ENCODE assay signal across 32 mouse cellular contexts in the genomic region with DNA sequence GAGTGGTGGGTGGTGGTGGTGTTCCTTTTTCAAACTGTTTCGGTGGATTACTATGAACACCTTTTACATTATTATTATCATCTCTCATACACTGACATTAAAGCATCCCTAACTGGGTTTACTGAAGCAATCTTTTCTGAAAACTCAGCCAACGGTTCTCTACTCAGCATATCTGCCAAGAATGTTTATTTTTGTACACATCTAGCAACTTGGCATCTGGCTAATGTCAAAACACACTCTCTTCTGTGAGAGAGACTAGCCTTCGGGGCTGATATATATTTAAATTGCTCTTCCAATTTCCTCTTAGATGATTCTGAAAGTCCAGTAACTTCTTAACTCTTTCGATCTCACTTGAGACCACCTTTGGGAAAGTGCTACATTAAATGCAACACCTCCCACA. TPM values are rescaled to one million over a fixed set of nuclear protein-coding genes. Genes with fewer than 3 reads are reported as not detected.
DNase-seq lines count a peak whose midpoint lies in the region; ATAC-seq and TF ChIP-seq lines count a peak whose summit lies in the region.
"Had no signal": no experiment of that assay in that cellular context is flagged by ENCODE, and none has a peak within 500 bp of the region (broad histone marks: within the 10 kb centered on the region; RNA-seq: fewer than 3 reads in every experiment).

No protein-coding gene starts in this region.

- 45% methylated on average over 4 of the region's 4 CpGs for WGBS in heart, postnatal 0 days
- 37% methylated on average over 4 of the region's 4 CpGs for WGBS in lung, embryonic 16.5 days

- H3K36me3 ChIP-seq in heart, postnatal 0 days (replicated peaks; ENCODE audit: control insufficient read depth, insufficient read depth, low read length) = no peaks in the 10 kb centered on the region
- H3K36me3 ChIP-seq in lung, embryonic 16.5 days (ENCODE audit: control insufficient read depth, insufficient read depth, low read length) = no peaks in the 10 kb centered on the region
- H3K36me3 ChIP-seq: embryonic facial prominence, embryonic 12.5 days; embryonic facial prominence, embryonic 15.5 days; forebrain, embryonic 12.5 days; forebrain, embryonic 15.5 days; G1E; heart, embryonic 12.5 days; heart, embryonic 15.5 days; hindbrain, embryonic 10.5 days had no signal

- intact Hi-C loops in heart, postnatal 36 days (cut with DNase I) = no loop called here

- no peaks in the 10 kb centered on the region for H3K27me3 ChIP-seq in heart, postnatal 0 days (ENCODE audit: control insufficient read depth, insufficient read depth, low read length)
- no peaks in the 10 kb centered on the region for H3K27me3 ChIP-seq in lung, embryonic 16.5 days (ENCODE audit: control insufficient read depth, insufficient read depth, low read depth, low read length)
- H3K27me3 ChIP-seq: CH12.LX; embryonic facial prominence, embryonic 12.5 days; embryonic facial prominence, embryonic 15.5 days; forebrain, embryonic 12.5 days; forebrain, embryonic 15.5 days; heart, embryonic 12.5 days; heart, embryonic 15.5 days; Patski had no signal

- ATAC-seq in frontal cortex, adult (ENCODE audit: low TSS enrichment) = peak; percentile 77
- ATAC-seq in heart, postnatal 0 days (ENCODE audit: insufficient read depth, low read depth) = no peak
- ATAC-seq in lung, embryonic 16.5 days (ENCODE audit: low read depth) = peak; percentile 82
- ATAC-seq: forebrain, embryonic 15.5 days; hindbrain, postnatal 0 days; inflammation-experienced regulatory T-cells, adult 6 months; intestine, embryonic 16.5 days; Patski had no signal

- no peaks in the 10 kb centered on the region for H3K4me1 ChIP-seq in heart, postnatal 0 days (ENCODE audit: control insufficient read depth, insufficient read depth)
- H3K4me1 ChIP-seq in lung, embryonic 16.5 days (replicated peaks; ENCODE audit: control insufficient read depth, insufficient read depth, low read length) = 0 out of 2 replicates have a peak, but pooled peaks cover 3% of the 10 kb centered on the region
- H3K4me1 ChIP-seq: embryonic facial prominence, embryonic 12.5 days; embryonic facial prominence, embryonic 15.5 days; forebrain, embryonic 12.5 days; forebrain, embryonic 15.5 days; heart, embryonic 12.5 days; heart, embryonic 15.5 days had no signal

- TF ChIP-seq EP300 in heart, postnatal 0 days (IDR thresholded peaks at IDR 0.05; ENCODE audit: low read depth) = no peak

- DNase-seq in frontal cortex, postnatal 10 days (ENCODE audit: low spot score in 2 of 2) = no peak
- peak; percentile 14 for DNase-seq in heart, postnatal 0 days (ENCODE audit: low spot score)
- DNase-seq in heart, postnatal 36 days = no peak
- no peak for DNase-seq in lung, adult 18-20 months
- DNase-seq in brain, adult 2 months (ENCODE audit: low read depth, low spot score) = peak; percentile 53
- no peak for DNase-seq in kidney, postnatal 14 days
- DNase-seq: adrenal gland, postnatal 10 days; adrenal gland, postnatal 36 days; B cell, adult 2 months; cerebellum, adult 11 months; cerebellum, adult 2 months; cerebellum, adult 9-11 months; cerebellum, postnatal 25 days; gastrocnemius, postnatal 25 days; heart, postnatal 14 days had no signal

- no peak overlapping the region for H3K9ac ChIP-seq in heart, postnatal 0 days (replicated peaks; ENCODE audit: low read depth, low read length)
- H3K9ac ChIP-seq in lung, embryonic 16.5 days (ENCODE audit: low read length) = no peak overlapping the region
- H3K9ac ChIP-seq: embryonic facial prominence, embryonic 12.5 days; embryonic facial prominence, embryonic 15.5 days; forebrain, embryonic 12.5 days; forebrain, embryonic 15.5 days; heart, embryonic 12.5 days; heart, embryonic 15.5 days; hindbrain, embryonic 14.5 days had no signal

- no peak for TF ChIP-seq CTCF in heart, postnatal 0 days (IDR thresholded peaks at IDR 0.05; ENCODE audit: low read depth)

- no peak overlapping the region for H3K4me2 ChIP-seq in heart, postnatal 0 days (ENCODE audit: low read depth, low read length)
- no peak overlapping the region for H3K4me2 ChIP-seq in lung, embryonic 16.5 days (ENCODE audit: low read depth, low read length)
- H3K4me2 ChIP-seq: embryonic facial prominence, embryonic 12.5 days; embryonic facial prominence, embryonic 15.5 days; forebrain, embryonic 12.5 days; forebrain, embryonic 15.5 days; heart, embryonic 12.5 days; heart, embryonic 15.5 days; hindbrain, embryonic 14.5 days had no signal

- no peak overlapping the region for H3K4me3 ChIP-seq in heart, postnatal 0 days (ENCODE audit: low read depth, low read length)
- no peak overlapping the region for H3K4me3 ChIP-seq in lung, embryonic 16.5 days (ENCODE audit: low read length)
- H3K4me3 ChIP-seq: embryonic facial prominence, embryonic 12.5 days; embryonic facial prominence, embryonic 15.5 days; forebrain, embryonic 12.5 days; forebrain, embryonic 15.5 days; heart, embryonic 12.5 days; heart, embryonic 15.5 days; hindbrain, embryonic 10.5 days had no signal

- no peaks in the 10 kb centered on the region for H3K9me3 ChIP-seq in heart, postnatal 0 days (replicated peaks; ENCODE audit: control insufficient read depth, low read length)
- H3K9me3 ChIP-seq in lung, embryonic 16.5 days (ENCODE audit: control insufficient read depth, low read length) = no peaks in the 10 kb centered on the region
- H3K9me3 ChIP-seq: embryonic facial prominence, embryonic 12.5 days; embryonic facial prominence, embryonic 15.5 days; forebrain, embryonic 12.5 days; forebrain, embryonic 15.5 days; G1E; heart, embryonic 12.5 days; heart, embryonic 15.5 days; hindbrain, embryonic 10.5 days had no signal

- H3K27ac ChIP-seq in heart, postnatal 0 days (ENCODE audit: low read depth) = no peak overlapping the region
- no peak overlapping the region for H3K27ac ChIP-seq in lung, embryonic 16.5 days (ENCODE audit: low read length)
- H3K27ac ChIP-seq: embryonic facial prominence, embryonic 12.5 days; embryonic facial prominence, embryonic 15.5 days; forebrain, embryonic 12.5 days; forebrain, embryonic 15.5 days; heart, embryonic 15.5 days; hindbrain, embryonic 10.5 days; hindbrain, embryonic 14.5 days; hindbrain, postnatal 0 days had no signal

RNA-seq across cellular contexts. Expression of gene Unc80, which starts 7.3 kb away (rescaled TPM):
- total RNA-seq in heart, postnatal 0 days (2014; rRNA removed; ENCODE audit: low replicate concordance) = 0.04 TPM in 1 of 2 replicates, not detected in the other
- polyA plus RNA-seq in heart, postnatal 0 days (2015; fragmentation: Nextera tagmentation; extraction: Ambion mirVana) = 0.04 TPM in 2 replicates
- under 1 TPM; 0.08 to 0.25 TPM for total RNA-seq in heart, postnatal 36 days (2021)
- polyA plus RNA-seq in lung, embryonic 16.5 days (2015; fragmentation: Nextera tagmentation; extraction: Ambion mirVana) = 0.51 and 0.77 TPM in 2 replicates
- total RNA-seq: common myeloid progenitor, adult 5-6 weeks had no signal
- polyA plus RNA-seq: Patski had no signal

Comparison
In these comparisons a context has a peak if more than half of its experiments do, and no peak if none do; other contexts are left out.
1. DNase-seq: peak in heart, postnatal 0 days (single experiment) and brain, adult 2 months (single experiment); none in frontal cortex, postnatal 10 days (0 of 2), heart, postnatal 36 days (0 of 2), lung, adult 18-20 months (0 of 2) and kidney, postnatal 14 days (single experiment).